Mouse (Mus musculus) spleen, postnatal 10 days (tissue): ENCODE measurements around the gene Tmem165.

Experiments used
- DNase-seq, 2 experiments: peaks; one replicate each; pipeline ENCODE4 v3.0.0; 2021 to 2022; ENCODE audit warnings: low spot score in 2 of 2

Tmem165 gene

DNA sequence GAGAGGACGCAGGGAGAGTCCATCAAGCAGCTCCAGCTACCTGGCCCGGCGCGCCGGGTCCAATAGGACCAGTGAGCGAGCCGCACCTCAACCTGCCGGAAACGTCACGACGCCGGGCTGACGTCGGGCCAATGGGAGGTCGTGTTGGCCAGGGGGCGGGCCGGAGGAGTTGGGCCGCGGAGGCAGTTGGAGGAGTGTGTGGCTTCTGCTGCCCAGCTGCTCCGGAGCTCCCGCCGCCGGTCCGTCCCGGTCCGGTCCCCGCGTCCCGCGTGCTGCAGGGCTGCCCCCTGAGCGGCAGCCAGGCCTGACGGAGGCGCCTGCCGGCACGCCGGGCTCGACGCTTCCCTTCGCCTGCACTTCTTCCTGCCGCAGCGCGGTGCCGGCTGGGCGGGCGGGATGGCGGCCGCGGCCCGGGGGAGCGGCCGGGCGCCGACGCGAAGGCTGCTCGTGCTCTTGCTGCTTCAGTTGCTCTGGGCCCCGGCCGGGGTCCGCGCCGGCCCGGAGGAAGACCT is at the start of gene Tmem165:
Gene Tmem165 (plus strand): TSS at position 131 of the 512 bp plus-strand sequence.
- DNase-seq: peak; percentile 88 to 94

GRCm38 (mm10) chr5:76135644-76136043 is 48.0 kb upstream of the Tmem165 start:
- DNase-seq: no peak

- DNase-seq: no peak
These were observed 47.4 kb upstream of the Tmem165 start for GRCm38 (mm10) chr5:76136271-76136670.

DNA sequence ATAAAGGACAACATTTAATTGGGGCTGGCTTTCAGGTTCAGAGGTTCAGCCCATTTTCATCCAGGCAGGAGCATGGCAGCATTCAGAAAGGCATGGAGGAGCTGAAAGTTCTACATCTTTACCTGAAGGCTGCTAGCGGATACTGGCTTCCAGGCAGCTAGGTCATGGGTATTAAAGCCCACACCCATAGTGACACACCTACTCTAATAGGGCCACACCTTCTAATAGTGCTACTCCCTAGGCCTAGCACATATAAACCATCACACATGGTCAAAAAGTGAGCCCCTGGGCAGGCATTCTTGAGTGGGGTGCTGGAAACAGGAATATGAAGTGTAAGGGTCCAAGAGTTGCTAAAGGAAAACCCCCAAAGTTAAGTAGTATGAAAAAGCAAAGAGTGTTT is 46.1 kb upstream of the Tmem165 start:
- no peak for DNase-seq

DNA sequence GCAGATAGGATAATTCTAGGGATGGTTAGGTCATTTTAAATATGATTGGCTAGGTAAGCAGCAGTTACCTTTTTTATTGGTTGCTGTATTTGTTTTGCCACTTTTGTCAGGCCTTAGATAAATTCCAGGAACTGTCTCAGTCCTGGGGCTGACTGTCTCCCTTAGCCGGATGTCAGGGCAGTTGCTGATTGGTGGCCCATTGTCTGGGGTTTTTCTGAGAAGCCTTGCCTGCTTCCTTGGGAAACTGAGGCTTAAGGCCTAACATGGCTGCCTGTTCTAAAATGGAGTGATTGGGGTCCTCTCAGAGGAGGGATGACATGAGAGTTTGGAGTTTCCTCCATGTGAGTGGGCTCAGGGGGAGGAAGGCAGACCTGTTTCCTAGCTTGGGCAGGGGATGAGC is 45.6 kb upstream of the Tmem165 start:
- no peak for DNase-seq

- no peak for DNase-seq
These were observed 45.2 kb upstream of the Tmem165 start for GRCm38 (mm10) chr5:76138512-76138911.

- DNase-seq: no peak
These were observed 44.5 kb upstream of the Tmem165 start for GRCm38 (mm10) chr5:76139171-76139671.

DNA sequence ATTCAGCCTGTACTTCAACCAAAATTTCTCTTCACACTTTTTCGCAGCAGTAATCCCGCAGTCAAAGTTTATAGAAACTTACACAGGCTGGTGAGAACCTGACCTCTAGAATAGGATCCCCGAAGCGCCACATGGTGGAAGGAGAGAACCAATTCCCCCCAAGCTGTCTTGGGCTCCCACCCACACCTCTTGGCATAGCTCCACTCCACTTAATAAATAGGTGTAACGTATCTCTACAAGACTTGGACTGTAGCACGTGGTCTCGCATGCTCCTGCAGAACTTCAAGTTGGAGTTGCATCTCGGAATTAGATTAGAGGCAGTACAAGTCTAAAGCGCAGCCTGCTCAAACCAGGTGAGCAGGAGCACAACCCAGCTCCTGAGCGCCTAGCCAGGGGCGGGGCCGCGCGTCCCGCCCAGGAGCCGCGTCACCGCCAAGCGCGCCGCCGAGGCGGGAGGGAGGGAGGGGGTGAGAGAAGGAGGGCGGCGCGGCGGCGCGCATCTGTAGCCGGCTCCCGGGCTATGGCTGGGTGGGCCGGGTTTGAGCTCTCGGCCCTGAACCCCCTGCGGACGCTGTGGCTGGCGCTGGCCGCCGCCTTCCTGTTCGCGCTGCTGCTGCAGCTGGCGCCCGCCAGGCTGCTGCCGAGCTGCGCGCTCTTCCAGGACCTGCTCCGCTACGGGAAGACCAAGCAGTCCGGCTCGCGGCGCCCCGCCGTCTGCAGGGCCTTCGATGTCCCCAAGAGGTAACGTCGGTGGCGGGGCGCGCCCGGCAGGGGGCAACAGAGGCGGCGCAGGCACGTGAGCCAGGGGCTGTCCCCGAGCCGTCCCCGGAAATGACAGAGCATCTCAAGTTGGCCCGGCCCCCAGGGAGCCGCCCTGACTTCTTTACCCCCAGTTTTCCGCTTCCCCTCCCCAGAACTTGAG is 43.6 kb upstream of the Tmem165 start, which contains the start of gene Srd5a3:
Gene Srd5a3 (plus strand): TSS at position 464 of the 922 bp plus-strand sequence.
- DNase-seq: peak; percentile 92 to 97

DNA sequence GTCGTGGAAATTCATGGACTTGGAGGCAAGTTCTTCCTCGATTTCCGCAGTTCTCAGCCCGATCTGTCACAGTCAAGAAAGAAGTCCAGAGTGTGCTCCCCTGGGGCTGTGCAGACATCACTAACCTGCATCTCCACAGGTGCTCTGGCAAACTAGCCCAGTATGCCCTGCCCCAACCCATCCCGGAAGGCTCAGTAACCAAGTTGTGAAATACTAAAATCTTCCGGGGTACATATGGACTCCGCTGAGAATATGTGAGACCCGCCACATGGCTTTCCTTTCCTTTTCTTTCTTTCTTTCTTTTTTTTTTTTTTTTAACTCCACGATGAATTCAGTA is 43.0 kb upstream of the Tmem165 start:
- no peak for DNase-seq

GRCm38 (mm10) chr5:76143356-76143755 is 40.3 kb upstream of the Tmem165 start:
- DNase-seq: no peak

GRCm38 (mm10) chr5:76146401-76146800 is 37.3 kb upstream of the Tmem165 start:
- DNase-seq: no peak

GRCm38 (mm10) chr5:76149436-76149835 is 34.2 kb upstream of the Tmem165 start:
- no peak for DNase-seq

DNA sequence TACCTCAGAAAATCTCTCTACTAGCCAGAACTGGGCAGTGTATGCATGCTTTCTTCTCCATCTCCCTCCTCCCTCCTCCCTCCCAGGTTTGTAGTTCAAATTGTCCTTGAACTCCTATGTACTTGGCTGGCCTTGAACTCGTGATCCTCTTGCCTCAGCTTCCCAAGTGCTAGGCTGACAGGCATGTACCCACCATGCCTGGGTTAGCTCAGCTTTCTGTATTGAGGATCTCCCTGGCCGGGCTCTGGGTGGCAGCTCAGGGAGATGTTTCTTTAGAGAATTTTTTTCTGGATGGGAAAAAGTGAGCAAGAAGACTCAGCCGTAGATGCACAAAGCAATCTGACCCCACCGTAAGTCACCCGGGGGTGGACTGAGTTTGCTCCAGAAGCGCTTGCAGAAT is 30.7 kb upstream of the Tmem165 start:
- DNase-seq: no peak

GRCm38 (mm10) chr5:76153430-76153829 is 30.2 kb upstream of the Tmem165 start:
- DNase-seq: no peak

DNA sequence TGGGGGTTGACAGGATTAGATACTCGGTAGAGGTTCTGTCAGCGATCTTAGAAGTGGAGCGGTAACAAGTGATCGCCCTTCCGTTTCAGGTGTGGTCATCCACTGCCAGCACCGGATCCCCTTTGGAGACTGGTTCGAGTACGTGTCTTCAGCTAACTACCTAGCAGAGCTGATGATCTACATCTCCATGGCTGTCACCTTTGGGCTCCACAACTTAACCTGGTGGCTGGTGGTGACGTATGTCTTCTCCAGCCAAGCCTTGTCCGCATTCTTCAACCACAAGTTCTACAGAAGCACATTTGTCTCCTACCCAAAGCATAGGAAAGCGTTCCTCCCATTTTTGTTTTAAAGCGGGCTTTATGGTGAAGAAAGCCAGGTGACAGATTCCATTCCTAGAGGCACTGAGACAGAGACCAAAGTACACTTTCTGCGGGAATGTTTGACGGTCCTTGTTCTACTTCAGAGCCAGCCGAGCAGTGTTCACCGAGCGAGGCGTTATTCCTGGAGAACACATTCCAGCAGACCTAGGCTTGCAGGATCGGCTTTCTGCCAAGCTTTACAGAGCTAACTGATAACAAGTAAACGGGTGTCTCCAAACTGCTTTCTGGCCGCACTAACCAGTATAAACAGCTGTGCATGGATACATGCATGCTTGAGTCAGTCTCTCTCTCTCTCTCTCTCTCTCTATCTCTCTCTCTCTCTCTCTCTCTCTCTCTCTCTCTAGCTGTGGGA is 29.1 kb upstream of the Tmem165 start:
- no peak for DNase-seq

- peak in 1 of 2 experiments; percentile 9 for DNase-seq
These were observed 24.1 kb upstream of the Tmem165 start for GRCm38 (mm10) chr5:76159555-76159954.

GRCm38 (mm10) chr5:76160086-76160485 is 23.6 kb upstream of the Tmem165 start:
- DNase-seq: peak in 1 of 2 experiments; percentile 3

- peak in 1 of 2 experiments; percentile 35 for DNase-seq
These were observed 22.2 kb upstream of the Tmem165 start for GRCm38 (mm10) chr5:76161491-76161890.

DNA sequence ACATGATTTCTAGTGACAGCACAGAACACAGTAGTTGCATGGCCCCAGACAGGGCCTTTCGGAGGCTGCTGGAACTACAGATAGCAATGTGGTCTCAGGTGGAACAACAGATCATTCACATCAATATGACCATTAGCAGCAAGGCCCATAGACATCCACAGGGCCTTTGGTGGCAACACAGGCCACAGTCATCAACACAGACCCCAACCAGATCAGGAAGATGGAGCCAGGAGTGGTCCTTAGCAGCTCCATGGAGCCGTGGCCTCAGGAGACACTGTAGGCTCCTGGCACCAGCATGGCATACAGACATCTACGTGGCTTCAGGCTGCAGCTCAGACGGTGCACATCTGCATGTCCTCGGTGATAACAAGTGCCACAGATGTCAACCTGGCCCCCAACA is 20.8 kb upstream of the Tmem165 start:
- DNase-seq: no peak

- no peak for DNase-seq
These were observed 19.8 kb upstream of the Tmem165 start for GRCm38 (mm10) chr5:76163828-76164390.

- DNase-seq: no peak
These were observed 18.9 kb upstream of the Tmem165 start for GRCm38 (mm10) chr5:76164827-76165226.

GRCm38 (mm10) chr5:76170522-76170921 is 13.2 kb upstream of the Tmem165 start:
- DNase-seq: no peak
